Mouse (Mus musculus) limb, embryonic 11.5 days (tissue): ENCODE measurements around the gene Ldhal6b. TPM values are rescaled to one million over a fixed set of nuclear protein-coding genes. Genes with fewer than 3 reads are reported as not detected.
"Not testable (repeated sequence)": the region's sequence is repeated elsewhere in the genome, so short reads cannot be mapped to it uniquely, and the experiment has no call there.

Experiments used
- ATAC-seq: fragments of 200-750 bp; cut with Nextera tagmentation; 2 replicates; pipeline ENCODE4 v1.8.0; 2017; ENCODE audit warnings: low read depth; ENCODE audit not compliant: insufficient number of reproducible peaks, low FRiP score, low TSS enrichment
- DNase-seq: peaks from one replicate; pipeline ENCODE4 v3.0.0-alpha.2; 2015; ENCODE audit warnings: low spot score
- H3K27ac ChIP-seq: fragments of 300-500 bp; sonication (generic); replicated peaks from 2 replicates; pipeline ENCODE4 v1.5.1; 2014; ENCODE audit warnings: low read depth, mild to moderate bottlenecking, low read length
- H3K27me3 ChIP-seq: fragments of 300-500 bp; sonication (generic); 2 replicates; pipeline ENCODE4 v1.6.1; 2014; ENCODE audit warnings: mild to moderate bottlenecking, low read length, mixed read lengths; ENCODE audit not compliant: control insufficient read depth, insufficient read depth
- H3K36me3 ChIP-seq: fragments of 300-500 bp; sonication (generic); 2 replicates; pipeline ENCODE4 v1.6.1; 2014; ENCODE audit warnings: mild to moderate bottlenecking, low read length, moderate library complexity, mixed read lengths; ENCODE audit not compliant: control insufficient read depth, insufficient read depth
- H3K4me1 ChIP-seq: fragments of 300-500 bp; sonication (generic); 2 replicates; pipeline ENCODE4 v1.6.1; 2014; ENCODE audit warnings: low read length, mixed read lengths; ENCODE audit not compliant: control insufficient read depth, insufficient read depth
- H3K4me2 ChIP-seq: fragments of 300-500 bp; sonication (generic); 2 replicates; pipeline ENCODE4 v1.6.1; 2014; ENCODE audit warnings: low read depth, mild to moderate bottlenecking, moderate library complexity; ENCODE audit not compliant: severe bottlenecking
- H3K4me3 ChIP-seq: fragments of 300-500 bp; sonication (generic); 2 replicates; pipeline ENCODE4 v1.5.1; 2014; ENCODE audit warnings: low read depth, low read length
- H3K9ac ChIP-seq: fragments of 300-500 bp; sonication (generic); 2 replicates; pipeline ENCODE4 v1.6.1; 2014; ENCODE audit warnings: mild to moderate bottlenecking, low read length
- H3K9me3 ChIP-seq: fragments of 300-500 bp; sonication (generic); 2 replicates; pipeline ENCODE4 v1.6.1; 2016; ENCODE audit warnings: low read length; ENCODE audit not compliant: control insufficient read depth
- WGBS: fragments of 180-500 bp; shearing (Covaris S2); extraction: QIAGEN DNeasy Blood & Tissue Kit; methylation state at CpG from one replicate; pipeline ENCODE4 v1.1.7; 2014; 5-methylcytosine and 5-hydroxymethylcytosine counted together
- polyA plus RNA-seq: library from polyadenylated mRNA; unstranded; fragments of >200 nt; fragmentation: Nextera tagmentation; extraction: Ambion mirVana; gene quantifications from 2 replicates; pipeline ENCODE4 v1.2.1, GENCODE M21; 2014

The Ldhal6b gene
- polyA plus RNA-seq: not detected in 2 replicates

DNA sequence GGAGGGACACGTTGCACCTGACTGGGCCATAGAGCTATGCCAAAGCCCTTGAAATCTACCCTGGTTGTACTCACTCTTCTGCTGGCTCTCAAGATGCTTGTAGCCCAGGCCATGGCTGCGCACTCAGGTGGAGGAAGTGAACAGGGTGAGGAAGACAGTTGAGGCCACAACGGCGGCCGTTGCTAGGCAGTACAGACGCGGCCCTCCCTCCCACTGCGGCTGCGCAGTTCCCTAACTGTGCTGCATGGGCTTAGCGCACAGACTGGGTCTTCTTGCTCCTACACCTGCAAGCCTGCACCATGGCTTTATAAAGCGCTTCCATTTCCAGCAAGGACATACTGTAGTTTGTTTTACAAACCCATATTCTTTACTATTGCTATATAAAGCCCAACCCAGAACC, at the start of gene Ldhal6b:
TSS of gene Ldhal6b (minus strand) at position 223 of the 400 bp plus-strand sequence.
- no peak within 1 kb of the TSS for H3K4me3 ChIP-seq
- H3K27ac ChIP-seq: no peak within 1 kb of the TSS
- H3K9me3 ChIP-seq: no peaks in the 10 kb centered on the region
- peaks cover 6% of the 10 kb centered on the region; the same call in 1 of the 2 replicates for H3K36me3 ChIP-seq
- no peak within 1 kb of the TSS for H3K9ac ChIP-seq
- 93% methylated on average over 11 of the region's 11 CpGs for WGBS
- H3K4me2 ChIP-seq: no peak within 1 kb of the TSS
- no peak for ATAC-seq
- no peak for DNase-seq
- H3K27me3 ChIP-seq: no peaks in the 10 kb centered on the region
- no peaks in the 10 kb centered on the region for H3K4me1 ChIP-seq

GRCm38 (mm10) chr17:5467177-5467576, 48.6 kb upstream of the Ldhal6b start:
- ATAC-seq: no peak
- H3K4me3 ChIP-seq: no peak overlapping the region
- no peaks in the 10 kb centered on the region for H3K27me3 ChIP-seq
- no peaks in the 10 kb centered on the region for H3K9me3 ChIP-seq
- 41% methylated on average over 4 of the region's 4 CpGs for WGBS
- no peaks in the 10 kb centered on the region for H3K4me1 ChIP-seq
- no peak overlapping the region for H3K4me2 ChIP-seq
- H3K27ac ChIP-seq: no peak overlapping the region
- no peaks in the 10 kb centered on the region for H3K36me3 ChIP-seq
- no peak overlapping the region for H3K9ac ChIP-seq
- DNase-seq: no peak

DNA sequence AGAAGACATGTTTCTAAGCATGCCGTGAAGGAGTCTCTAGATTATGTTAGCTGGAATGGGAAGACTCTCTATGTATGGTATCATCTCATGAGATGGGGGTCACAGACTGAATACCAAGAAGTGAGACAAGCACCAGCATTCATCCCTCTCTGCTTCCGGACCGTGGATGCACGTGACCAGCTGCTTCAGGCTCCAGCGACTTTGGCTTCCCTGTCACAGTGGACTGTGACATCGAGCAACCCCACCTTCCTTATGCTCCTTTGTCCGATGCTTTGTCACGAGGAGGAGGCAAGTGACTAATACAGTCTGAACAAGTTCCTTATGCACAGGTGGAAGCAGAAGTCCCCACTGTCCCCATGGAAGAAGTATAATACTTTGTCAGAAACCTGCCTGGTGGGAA, 48.2 kb upstream of the Ldhal6b start:
- no peak overlapping the region for H3K9ac ChIP-seq
- no peaks in the 10 kb centered on the region for H3K27me3 ChIP-seq
- no peaks in the 10 kb centered on the region for H3K4me1 ChIP-seq
- DNase-seq (no peak), ATAC-seq (no peak)
- no peak overlapping the region for H3K4me3 ChIP-seq
- WGBS: 84% methylated on average over 8 of the region's 8 CpGs
- no peaks in the 10 kb centered on the region for H3K9me3 ChIP-seq
- no peaks in the 10 kb centered on the region for H3K36me3 ChIP-seq
- H3K27ac ChIP-seq: no peak overlapping the region
- no peak overlapping the region for H3K4me2 ChIP-seq

GRCm38 (mm10) chr17:5463912-5464311, 45.3 kb upstream of the Ldhal6b start:
- no peak for ATAC-seq
- Histone ChIP-seq H3K9me3 (no peaks in the 10 kb centered on the region), H3K27me3 (no peaks in the 10 kb centered on the region), H3K4me3 (no peak overlapping the region), H3K9ac (no peak overlapping the region), H3K4me1 (no peaks in the 10 kb centered on the region), H3K4me2 (no peak overlapping the region), H3K36me3 (no peaks in the 10 kb centered on the region), H3K27ac (no peak overlapping the region)
- 89% methylated on average over 2 of the region's 2 CpGs for WGBS
- no peak for DNase-seq

DNA sequence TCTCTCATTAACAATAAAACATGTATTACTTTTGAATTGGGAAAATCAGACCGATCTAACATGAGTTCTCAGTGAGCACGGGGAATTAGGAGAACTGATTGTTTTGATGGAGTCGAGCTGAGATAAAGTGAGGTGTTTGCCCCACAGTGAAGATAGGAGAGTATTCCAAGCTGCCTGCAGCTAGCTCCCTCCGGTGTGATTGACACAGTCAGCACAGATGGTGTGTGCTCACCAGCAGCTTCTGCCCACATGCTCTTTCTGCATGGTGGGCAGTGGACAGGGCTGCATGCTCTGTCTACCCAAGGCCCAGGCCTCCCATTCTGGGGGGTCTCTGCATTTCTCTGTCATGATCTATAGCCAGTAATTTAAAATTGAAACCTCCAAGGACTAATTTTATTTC, 35.1 kb upstream of the Ldhal6b start:
- Histone ChIP-seq H3K4me3 (no peak overlapping the region), H3K4me2 (no peak overlapping the region), H3K27me3 (no peaks in the 10 kb centered on the region), H3K27ac (no peak overlapping the region), H3K9me3 (no peaks in the 10 kb centered on the region), H3K36me3 (no peaks in the 10 kb centered on the region), H3K9ac (no peak overlapping the region), H3K4me1 (no peaks in the 10 kb centered on the region)
- DNase-seq (no peak), ATAC-seq (no peak)
- 84% methylated on average over 4 of the region's 4 CpGs for WGBS

GRCm38 (mm10) chr17:5443751-5444150, 25.2 kb upstream of the Ldhal6b start:
- Histone ChIP-seq H3K9me3 (no peaks in the 10 kb centered on the region), H3K4me1 (peaks cover 2% of the 10 kb centered on the region; the same call in 1 of the 2 replicates), H3K4me2 (no peak overlapping the region), H3K36me3 (no peaks in the 10 kb centered on the region), H3K27me3 (no peaks in the 10 kb centered on the region), H3K27ac (no peak overlapping the region), H3K9ac (no peak overlapping the region), H3K4me3 (no peak overlapping the region)
- 67% methylated on average over 5 of the region's 5 CpGs for WGBS
- DNase-seq (no peak), ATAC-seq (no peak)

DNA sequence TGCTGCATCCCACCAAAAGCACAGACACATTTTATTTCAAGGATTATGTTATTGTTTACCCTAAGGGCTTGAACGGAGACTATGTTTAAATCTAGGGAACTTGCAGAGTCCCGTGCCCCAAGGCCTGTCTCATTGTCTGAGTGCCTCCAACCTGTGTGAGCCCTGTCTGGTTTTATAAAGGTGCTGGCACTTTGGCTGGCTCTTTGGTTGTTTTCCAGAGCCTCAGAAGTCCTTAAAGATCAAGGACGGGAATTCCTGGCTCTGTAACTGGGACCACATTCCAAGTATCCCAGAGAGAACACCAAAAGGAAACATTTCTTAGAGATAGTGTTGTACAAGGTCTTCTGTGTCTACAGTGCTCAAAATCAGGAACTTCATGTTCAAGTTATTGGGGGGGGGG, 24.7 kb upstream of the Ldhal6b start:
- 70% methylated on average over 3 of the region's 3 CpGs for WGBS
- H3K9me3 ChIP-seq: no peaks in the 10 kb centered on the region
- no peak overlapping the region for H3K9ac ChIP-seq
- no peak overlapping the region for H3K27ac ChIP-seq
- no peak for DNase-seq
- H3K4me2 ChIP-seq: no peak overlapping the region
- ATAC-seq: no peak
- no peaks in the 10 kb centered on the region for H3K27me3 ChIP-seq
- no peaks in the 10 kb centered on the region for H3K36me3 ChIP-seq
- H3K4me1 ChIP-seq: peaks cover 2% of the 10 kb centered on the region; the same call in 1 of the 2 replicates
- H3K4me3 ChIP-seq: no peak overlapping the region

GRCm38 (mm10) chr17:5442403-5442802, 23.8 kb upstream of the Ldhal6b start:
- H3K4me2 ChIP-seq, H3K4me3 ChIP-seq, H3K27ac ChIP-seq, H3K27me3 ChIP-seq, H3K36me3 ChIP-seq, H3K9ac ChIP-seq, DNase-seq, ATAC-seq, H3K9me3 ChIP-seq, H3K4me1 ChIP-seq: not testable (repeated sequence)
- WGBS: 78% methylated on average over 5 of the region's 5 CpGs
